Mouse (Mus musculus): ENCODE measurements around the gene Prmt9.

Gene Prmt9

DNA sequence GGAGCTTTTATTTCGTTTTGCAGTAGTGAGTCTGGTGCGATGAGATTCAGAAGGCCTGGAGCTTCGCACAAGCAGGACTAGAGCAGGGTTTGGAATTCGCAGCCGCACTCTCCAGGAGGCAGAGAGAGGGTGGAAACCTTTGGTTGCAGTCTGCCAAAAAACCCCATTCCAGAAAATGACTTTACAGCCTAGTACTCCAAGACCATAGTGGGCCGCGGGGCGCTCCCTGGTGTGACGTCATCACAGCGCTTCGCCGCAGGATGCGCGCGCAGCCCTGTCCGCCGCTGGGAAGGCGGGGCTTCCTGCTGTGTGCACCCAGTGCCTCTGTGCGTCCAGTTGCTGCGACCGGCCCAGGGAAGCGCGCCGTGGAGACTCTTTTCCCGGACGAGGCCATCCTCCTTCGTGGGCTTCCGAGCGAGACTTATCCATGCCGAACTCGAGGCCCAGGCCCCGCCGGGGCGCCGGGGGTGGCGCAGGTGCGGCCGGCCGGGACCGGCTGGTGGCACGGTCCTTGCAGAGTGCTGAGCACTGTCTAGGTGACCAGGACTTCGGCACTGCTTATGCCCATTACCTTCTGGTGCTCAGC, at the start of gene Prmt9:
Gene Prmt9 (plus strand): TSS at position 277 of the 586 bp plus-strand sequence.
- peak; percentile 93 for DNase-seq

GRCm38 (mm10) chr8:77500264-77500663, 48.9 kb upstream of the Prmt9 start:
- no peak for DNase-seq

DNA sequence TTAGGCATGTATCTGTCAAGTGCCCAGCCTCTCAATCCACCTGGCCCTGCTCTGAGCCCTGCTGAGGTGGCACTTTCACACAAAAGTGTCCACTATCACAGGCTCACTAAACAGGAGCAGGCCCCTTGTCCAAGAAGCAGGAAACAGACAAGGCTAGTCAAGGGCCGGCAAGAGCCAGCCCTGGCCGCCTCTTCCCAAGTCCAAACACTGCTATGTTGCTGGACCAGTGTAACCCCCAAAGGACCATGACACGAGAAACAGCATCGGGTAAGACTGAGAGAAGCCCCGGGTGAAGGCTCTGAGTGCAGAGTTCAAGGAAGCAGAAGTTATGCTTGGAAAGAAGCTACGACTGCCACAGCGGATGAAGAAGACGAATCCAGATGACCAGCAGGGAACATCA, 48.1 kb upstream of the Prmt9 start:
- no peak for DNase-seq

GRCm38 (mm10) chr8:77502547-77502946, 46.6 kb upstream of the Prmt9 start:
- DNase-seq: no peak

- no peak for DNase-seq
These were observed 42.7 kb upstream of the Prmt9 start for GRCm38 (mm10) chr8:77506539-77506938.

- no peak for DNase-seq
These were observed 41.6 kb upstream of the Prmt9 start for GRCm38 (mm10) chr8:77507510-77508035.

DNA sequence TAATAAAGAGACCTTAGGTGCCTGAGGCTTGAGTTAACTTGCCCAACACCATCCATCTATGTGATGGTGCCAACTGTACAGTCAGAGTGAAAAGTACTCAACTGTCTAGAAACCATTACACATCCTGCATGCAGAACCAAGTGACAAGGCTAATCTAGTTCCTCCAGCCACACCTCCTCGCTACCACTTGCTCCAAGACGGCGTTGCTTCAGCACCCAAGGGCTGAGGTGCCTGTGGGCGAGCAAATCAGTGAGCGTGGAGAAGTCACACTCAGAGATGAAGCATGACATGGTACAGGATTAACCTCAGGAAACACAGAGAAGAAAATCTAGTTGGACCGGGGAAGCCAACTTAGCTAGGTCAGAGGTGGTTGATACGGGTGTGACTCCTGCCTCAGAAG, 40.2 kb upstream of the Prmt9 start:
- no peak for DNase-seq

DNA sequence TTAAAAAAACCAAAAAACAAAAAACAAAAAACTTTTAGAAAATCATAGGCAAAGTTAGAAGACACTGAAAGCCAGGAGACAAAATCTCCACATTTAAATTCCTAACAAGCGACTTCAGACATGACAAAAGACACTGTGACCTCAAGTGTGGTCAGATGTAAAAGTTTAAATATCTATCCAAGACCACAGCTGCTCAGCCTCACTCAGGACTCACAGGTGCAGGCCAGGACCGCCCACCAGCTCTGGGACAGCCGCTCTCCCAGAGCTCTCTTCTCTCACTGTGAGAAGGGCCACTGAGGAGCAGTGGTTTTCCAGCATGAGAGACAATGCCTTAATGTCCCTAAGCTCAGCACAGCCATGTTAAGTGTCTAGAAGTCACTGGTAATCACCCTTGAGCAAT, 38.8 kb upstream of the Prmt9 start:
- DNase-seq: no peak

DNA sequence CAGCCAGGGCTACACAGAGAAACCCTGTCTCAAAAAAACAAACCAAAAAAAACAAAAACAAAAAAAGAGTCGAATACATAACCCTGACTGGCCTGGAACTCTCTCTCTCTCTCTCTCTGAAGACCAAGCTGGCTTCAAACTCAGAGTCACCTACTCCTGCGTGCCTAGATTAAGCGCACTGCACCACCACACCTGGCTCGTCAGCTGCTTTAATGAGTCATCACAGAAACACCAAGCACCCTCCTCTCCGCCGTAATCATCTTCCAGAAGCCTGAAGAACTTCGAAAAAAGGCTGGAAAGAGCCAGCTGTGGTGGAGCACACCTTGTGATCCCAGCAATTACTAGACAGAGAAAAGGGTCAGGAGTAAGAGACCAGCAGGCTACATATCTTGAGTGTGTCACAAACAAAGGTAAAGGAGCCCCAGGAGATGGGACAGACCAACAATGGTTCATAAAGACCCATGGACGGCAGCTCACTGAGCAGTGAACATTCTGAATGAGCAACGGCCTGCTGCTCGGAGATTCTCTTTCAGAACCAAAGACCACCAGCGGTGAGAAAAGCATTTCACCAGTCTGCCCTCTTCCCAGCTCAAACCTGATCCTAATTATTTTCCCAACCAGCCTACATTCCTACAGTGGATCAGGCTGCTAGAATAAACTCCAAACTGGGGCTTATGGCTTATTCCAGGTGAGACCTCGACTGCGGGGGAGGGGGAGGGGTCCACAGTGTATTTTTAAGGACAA, 37.3 kb upstream of the Prmt9 start:
- no peak for DNase-seq

DNA sequence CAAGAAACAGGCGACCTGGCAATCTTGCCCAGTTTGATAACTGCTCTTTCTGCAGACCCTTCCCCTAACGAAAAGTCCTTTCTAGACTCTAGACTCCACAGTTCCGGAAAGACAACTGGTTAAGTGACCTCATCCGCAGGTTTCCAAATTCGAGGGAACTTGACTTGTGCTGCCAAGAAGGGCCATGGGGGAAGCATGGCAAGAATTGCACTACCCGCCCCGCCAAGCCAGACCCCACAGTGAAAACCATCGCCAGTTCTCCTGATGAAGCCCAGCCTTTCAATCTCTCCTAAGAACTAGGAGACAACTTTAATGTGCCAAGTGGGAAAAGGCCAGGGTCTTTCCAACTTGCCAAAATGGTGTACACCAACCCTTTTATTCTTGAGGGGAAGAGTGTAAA, 34.0 kb upstream of the Prmt9 start:
- no peak for DNase-seq

- no peak for DNase-seq
These were observed 33.4 kb upstream of the Prmt9 start for GRCm38 (mm10) chr8:77515786-77516185.

GRCm38 (mm10) chr8:77516845-77517244, 32.4 kb upstream of the Prmt9 start:
- peak; percentile 28 for DNase-seq

DNA sequence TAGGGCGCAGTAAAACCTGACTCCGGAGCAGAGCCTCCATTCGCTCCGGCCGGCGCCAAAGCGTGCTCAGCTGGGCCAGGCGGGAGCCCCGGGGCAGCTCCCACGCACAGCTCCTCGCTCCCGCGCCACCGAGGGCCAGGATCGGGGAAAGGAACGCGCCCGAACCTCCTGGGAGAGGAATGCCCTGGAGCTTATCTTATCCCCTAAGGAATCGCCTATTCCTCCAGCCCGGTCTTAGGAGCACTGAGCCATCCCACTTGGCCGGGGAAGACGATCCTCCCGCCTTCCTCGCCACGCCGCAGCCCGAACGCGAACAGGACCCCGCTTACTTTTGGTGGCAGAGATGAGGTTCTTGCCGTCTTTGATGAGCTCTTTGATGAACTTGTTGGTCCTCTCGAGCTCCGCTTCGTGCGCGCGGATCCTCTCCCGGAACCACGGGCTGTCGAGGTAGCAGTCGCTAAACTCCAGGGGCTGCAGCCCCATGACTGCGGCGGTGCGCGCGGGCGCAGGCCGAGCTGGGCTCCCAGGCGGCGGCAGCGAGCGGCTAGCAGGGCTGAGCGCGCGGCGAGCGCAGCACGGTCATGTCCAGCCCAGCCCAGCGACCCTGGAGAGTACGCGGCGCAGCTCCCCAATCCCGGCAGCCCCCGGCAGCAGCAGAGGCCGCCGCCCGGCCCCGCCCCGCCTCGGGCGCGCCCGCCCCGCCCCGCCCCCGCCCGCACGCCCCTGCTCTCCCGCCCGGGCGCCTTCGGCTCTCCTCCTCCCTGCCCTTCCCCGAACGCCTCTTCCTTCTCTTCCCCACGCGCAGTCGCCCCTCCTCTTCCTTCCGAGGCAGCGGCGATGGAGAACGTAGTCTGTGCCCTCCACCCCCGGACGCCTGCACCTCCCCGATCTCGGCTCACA, 31.6 kb upstream of the Prmt9 start, which contains the start of gene Arhgap10:
Gene Arhgap10 (minus strand): TSS at position 653 of the 900 bp plus-strand sequence.
- peak; percentile 91 for DNase-seq

DNA sequence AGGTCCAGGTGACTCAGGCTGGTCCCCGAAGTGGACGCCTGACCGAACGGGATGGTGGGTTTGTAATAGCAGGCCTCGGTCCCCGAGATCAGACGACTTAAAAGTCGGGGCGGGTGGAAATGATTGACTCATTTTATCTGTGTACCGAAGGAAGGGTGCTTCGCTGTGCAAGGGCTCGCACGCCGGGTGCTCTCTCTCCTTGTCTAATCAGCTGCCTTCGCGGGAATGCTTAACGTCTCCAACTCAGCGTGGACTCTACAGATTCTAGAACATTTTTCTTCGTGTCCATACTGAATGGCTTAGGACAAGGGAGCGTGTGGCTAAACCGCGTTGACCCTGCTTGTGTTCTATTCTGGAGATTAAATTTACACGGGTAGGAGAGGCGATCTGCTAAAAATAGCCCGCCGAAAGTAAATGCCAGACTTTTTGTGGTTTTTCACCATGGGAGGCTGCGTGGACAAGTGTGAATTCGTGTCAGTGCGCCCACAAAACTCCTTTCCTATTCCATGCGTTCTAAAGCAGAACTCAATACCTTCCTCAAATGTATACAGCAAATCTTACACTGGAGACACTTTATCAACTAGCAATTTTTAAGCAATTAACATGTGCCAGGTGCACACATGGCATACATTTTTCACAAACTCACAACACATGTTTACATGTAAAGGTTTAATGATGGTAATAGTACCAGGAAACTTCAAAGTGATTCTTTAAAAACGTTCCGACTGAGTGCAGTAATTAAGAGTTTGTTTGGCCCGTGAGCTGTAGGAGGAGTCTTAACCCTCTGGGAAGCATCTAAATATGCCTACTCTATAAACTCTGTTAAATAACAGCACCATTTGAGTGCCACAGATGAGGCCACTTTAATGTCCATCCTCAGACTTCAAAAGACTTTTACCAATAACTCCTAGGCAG, 30.7 kb upstream of the Prmt9 start:
- no peak for DNase-seq

GRCm38 (mm10) chr8:77520601-77521000, 28.6 kb upstream of the Prmt9 start:
- no peak for DNase-seq

GRCm38 (mm10) chr8:77521028-77521785, 28.0 kb upstream of the Prmt9 start:
- no peak for DNase-seq

GRCm38 (mm10) chr8:77522984-77523383, 26.2 kb upstream of the Prmt9 start:
- no peak for DNase-seq

- no peak for DNase-seq
These were observed 25.1 kb upstream of the Prmt9 start for GRCm38 (mm10) chr8:77524018-77524615.

- DNase-seq: no peak
These were observed 24.3 kb upstream of the Prmt9 start for GRCm38 (mm10) chr8:77524906-77525305.

GRCm38 (mm10) chr8:77526130-77526529, 23.1 kb upstream of the Prmt9 start:
- DNase-seq: no peak

Measured in retina, postnatal 1 day (tissue).